Mouse (Mus musculus) cerebellum, adult 2 months (tissue): Measurements from ENCODE around the gene Gabarap.

Source experiments
- CTCF ChIP-seq: fragments of 200-500 bp; IDR thresholded peaks from 2 replicates; pipeline ENCODE4 v1.5.1; 2011; ENCODE audit warnings: low read depth, mild to moderate bottlenecking, control low read depth, low read length, moderate library complexity, borderline replicate concordance; ENCODE audit not compliant: insufficient read depth
- POLR2A ChIP-seq: fragments of 200-500 bp; IDR thresholded peaks from 2 replicates; pipeline ENCODE4 v1.6.1; 2011; ENCODE audit warnings: low read length, control low read depth, borderline replicate concordance; ENCODE audit not compliant: insufficient read depth

- TF ChIP-seq POLR2A (no peak), CTCF (no peak)
Observed at GRCm38 (mm10) chr11:70027397-70027796, 36.5 kb downstream of the Gabarap start.
